Mouse (Mus musculus) heart, postnatal 0 days (tissue): ENCODE results near the gene Ccr5. TPM values are rescaled to one million over a fixed set of nuclear protein-coding genes. Genes with fewer than 3 reads are reported as not detected.

ENCODE experiments used
- ATAC-seq: fragments of 200-750 bp; cut with Nextera tagmentation; 2 replicates; pipeline ENCODE4 v1.8.0; 2017; ENCODE audit warnings: low read depth, moderate number of reproducible peaks, moderate library complexity; ENCODE audit not compliant: insufficient read depth
- DNase-seq: peaks from one replicate; pipeline ENCODE4 v3.0.0-alpha.2; 2016; ENCODE audit warnings: low spot score
- H3K27ac ChIP-seq: fragments of 300-500 bp; sonication (generic); 2 replicates; pipeline ENCODE4 v1.5.1; 2014; ENCODE audit warnings: low read depth, mild to moderate bottlenecking
- H3K27me3 ChIP-seq: fragments of 300-500 bp; sonication (generic); 2 replicates; pipeline ENCODE4 v1.6.1; 2014; ENCODE audit warnings: low read length, mixed read lengths; ENCODE audit not compliant: control insufficient read depth, insufficient read depth
- H3K36me3 ChIP-seq: fragments of 300-500 bp; sonication (generic); replicated peaks from 2 replicates; pipeline ENCODE4 v1.6.1; 2014; ENCODE audit warnings: low read length, mixed read lengths; ENCODE audit not compliant: control insufficient read depth, insufficient read depth
- H3K4me1 ChIP-seq: fragments of 300-500 bp; sonication (generic); 2 replicates; pipeline ENCODE4 v1.6.1; 2014; ENCODE audit warnings: antibody characterized with exemption; ENCODE audit not compliant: control insufficient read depth, insufficient read depth
- H3K4me2 ChIP-seq: fragments of 300-500 bp; sonication (generic); 2 replicates; pipeline ENCODE4 v1.6.1; 2014; ENCODE audit warnings: low read depth, mild to moderate bottlenecking, low read length, moderate library complexity
- H3K4me3 ChIP-seq: fragments of 300-500 bp; sonication (generic); 2 replicates; pipeline ENCODE4 v1.5.1; 2014; ENCODE audit warnings: low read depth, low read length
- H3K9ac ChIP-seq: fragments of 300-500 bp; sonication (generic); replicated peaks from 2 replicates; pipeline ENCODE4 v1.6.1; 2014; ENCODE audit warnings: low read depth, low read length, mixed read lengths
- H3K9me3 ChIP-seq: fragments of 300-500 bp; sonication (generic); replicated peaks from 2 replicates; pipeline ENCODE4 v1.6.1; 2016; ENCODE audit warnings: low read length; ENCODE audit not compliant: control insufficient read depth
- CTCF ChIP-seq: IDR thresholded peaks from 2 replicates; pipeline ENCODE4 v1.5.1; 2016; ENCODE audit warnings: antibody characterized with exemption, control low read depth, low read depth
- EP300 ChIP-seq: IDR thresholded peaks from 2 replicates; pipeline ENCODE4 v1.6.1; 2016; ENCODE audit warnings: antibody characterized with exemption, low read depth
- polyA plus RNA-seq: library from polyadenylated mRNA; unstranded; fragments of >200 nt; fragmentation: Nextera tagmentation; extraction: Ambion mirVana; gene quantifications from 2 replicates; pipeline ENCODE4 v1.2.1, GENCODE M21; 2015
- total RNA-seq: library from RNA; depleted of rRNA; stranded (reverse); fragments of >200 nt; gene quantifications from 2 replicates; pipeline ENCODE4 v1.2.3, GENCODE M21; 2014; ENCODE audit warnings: low replicate concordance; rRNA removed

The Ccr5 gene
- total and polyA plus RNA-seq, 2 experiments from 2014 or later, result 0.89 TPM; not detected in 1

DNA sequence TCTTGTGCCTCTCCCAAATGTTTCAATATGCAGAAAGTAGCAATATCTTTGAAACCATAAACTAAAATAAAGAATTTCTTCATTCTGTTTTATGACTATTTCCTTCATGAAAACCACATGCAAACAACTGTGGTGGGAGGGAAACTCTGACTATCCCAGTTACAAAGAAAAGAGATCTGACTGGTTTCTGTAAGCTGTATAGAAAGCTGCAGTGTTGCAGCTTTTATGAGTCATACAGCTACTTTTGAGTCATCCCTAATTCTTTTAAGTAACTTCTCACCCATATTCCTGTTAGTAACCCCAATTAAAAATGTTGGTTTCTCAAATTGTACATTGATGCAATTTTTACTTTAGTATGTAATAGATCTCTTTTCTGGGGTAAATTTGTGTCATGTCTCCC lies 25.0 kb downstream of the Ccr5 start:
- no peak for DNase-seq
- Histone ChIP-seq H3K9ac (no peak overlapping the region), H3K4me3 (no peak overlapping the region), H3K9me3 (no peaks in the 10 kb centered on the region), H3K36me3 (no peaks in the 10 kb centered on the region), H3K4me1 (no peaks in the 10 kb centered on the region), H3K27ac (no peak overlapping the region), H3K27me3 (no peaks in the 10 kb centered on the region), H3K4me2 (no peak overlapping the region)
- ATAC-seq, result no peak
- TF ChIP-seq CTCF, result no peak
- no peak for TF ChIP-seq EP300

Other genes with a start within 250 kb of the Ccr5 start
- gene Ccr1, start 152.9 kb upstream of the Ccr5 start, total RNA-seq, result 1.3 and 2.4 TPM in 2 replicates
- 1.9 and 2.4 TPM in 2 replicates for gene Ccr1, start 152.9 kb upstream of the Ccr5 start, polyA plus RNA-seq
- gene Ccr1l1, start 143.1 kb upstream of the Ccr5 start, total RNA-seq, result not detected in 2 replicates
- gene Ccr1l1, start 143.1 kb upstream of the Ccr5 start, polyA plus RNA-seq, result not detected in 2 replicates
- gene Ccr3, start 99.6 kb upstream of the Ccr5 start, total RNA-seq, result not detected in 2 replicates
- gene Ccr3, start 99.6 kb upstream of the Ccr5 start, polyA plus RNA-seq, result 0.03 TPM in 1 of 2 replicates, not detected in the other
- 5.0 TPM in 1 of 2 replicates, not detected in the other for gene Ccr2, start 19.6 kb upstream of the Ccr5 start, total RNA-seq
- 0.71 and 0.89 TPM in 2 replicates for gene Ccr2, start 19.6 kb upstream of the Ccr5 start, polyA plus RNA-seq
- 4.5 and 5.5 TPM in 2 replicates for gene 2010315B03Rik, start 191.2 kb downstream of the Ccr5 start, total RNA-seq
- gene 2010315B03Rik, start 191.2 kb downstream of the Ccr5 start, polyA plus RNA-seq, result 12.2 and 14.0 TPM in 2 replicates